Mouse (Mus musculus): ENCODE data around the gene Rnf43. TPM values are rescaled to one million over a fixed set of nuclear protein-coding genes. Genes with fewer than 3 reads are reported as not detected.
A peak's percentile ranks its signal among the peaks of the same experiment; 100 is the strongest.

Rnf43 gene
- polyA plus RNA-seq, 1 experiment, result 3.5 TPM

DNA sequence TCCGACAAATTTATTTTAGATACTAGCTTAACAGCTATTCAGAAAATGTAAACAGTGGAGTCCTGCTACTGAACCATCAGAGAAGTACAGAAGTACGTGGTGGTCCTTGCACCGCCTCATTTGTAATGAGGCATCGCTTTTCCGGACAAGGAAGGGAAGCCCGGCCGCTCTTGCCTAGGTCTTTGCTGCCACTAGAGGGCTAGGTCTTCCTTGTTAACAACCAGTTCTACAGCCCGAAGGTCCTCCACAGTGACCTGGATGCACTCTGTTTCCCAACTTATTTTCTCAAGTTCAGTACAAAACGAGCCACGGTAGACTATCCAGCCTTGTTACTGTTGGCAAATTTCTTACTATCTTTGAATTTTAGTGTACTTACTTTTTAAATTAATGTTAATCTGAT lies 32.7 kb upstream of the Rnf43 start:
- Histone ChIP-seq H3K27me3 (ENCODE audit: control insufficient read depth, insufficient read depth, low read length) (no peaks in the 10 kb centered on the region), H3K4me3 (ENCODE audit: extremely low read depth, insufficient read depth, insufficient read length) (no peak overlapping the region), H3K36me3 (ENCODE audit: control insufficient read depth, insufficient read depth, low read length) (no peaks in the 10 kb centered on the region), H3K4me1 (ENCODE audit: control insufficient read depth, insufficient read depth, insufficient read length) (no peaks in the 10 kb centered on the region), H3K27ac (ENCODE audit: insufficient read depth, low read length) (no peak overlapping the region)
- DNase-seq (ENCODE audit: low read depth in 1 of 2, low spot score in 2 of 2), result peak; percentile 15 to 37
- TF ChIP-seq CTCF (IDR thresholded peaks at IDR 0.05; ENCODE audit: extremely low read depth, insufficient read depth, insufficient read length, insufficient replicate concordance) (peak; percentile 72; the same call in 1 of the 2 replicates), POLR2A (IDR thresholded peaks at IDR 0.05; ENCODE audit: low read depth, low read length) (no peak)
- 12% methylated on average over 10 of the region's 10 CpGs for WGBS

- TF ChIP-seq CTCF (IDR thresholded peaks at IDR 0.05; ENCODE audit: extremely low read depth, insufficient read depth, insufficient read length, insufficient replicate concordance) (no peak), POLR2A (IDR thresholded peaks at IDR 0.05; ENCODE audit: low read depth, low read length) (no peak)
- H3K27me3 ChIP-seq (ENCODE audit: control insufficient read depth, insufficient read depth, low read length), result no peaks in the 10 kb centered on the region
- H3K36me3 ChIP-seq (ENCODE audit: control insufficient read depth, insufficient read depth, low read length), result no peaks in the 10 kb centered on the region
- no peak for DNase-seq (ENCODE audit: low read depth in 1 of 2, low spot score in 2 of 2)
- WGBS, result 46% methylated on average over 2 of the region's 2 CpGs
- peaks cover 5% of the 10 kb centered on the region for H3K4me1 ChIP-seq (ENCODE audit: control insufficient read depth, insufficient read depth, insufficient read length)
- H3K27ac ChIP-seq (ENCODE audit: insufficient read depth, low read length), result 0 out of 2 replicates have a peak overlapping the region, but pooled peaks have one; percentile 47
- H3K4me3 ChIP-seq (ENCODE audit: extremely low read depth, insufficient read depth, insufficient read length), result peak overlapping the region; percentile 61
Observed at GRCm38 (mm10) chr11:87638793-87639192, 23.7 kb upstream of the Rnf43 start.

DNA sequence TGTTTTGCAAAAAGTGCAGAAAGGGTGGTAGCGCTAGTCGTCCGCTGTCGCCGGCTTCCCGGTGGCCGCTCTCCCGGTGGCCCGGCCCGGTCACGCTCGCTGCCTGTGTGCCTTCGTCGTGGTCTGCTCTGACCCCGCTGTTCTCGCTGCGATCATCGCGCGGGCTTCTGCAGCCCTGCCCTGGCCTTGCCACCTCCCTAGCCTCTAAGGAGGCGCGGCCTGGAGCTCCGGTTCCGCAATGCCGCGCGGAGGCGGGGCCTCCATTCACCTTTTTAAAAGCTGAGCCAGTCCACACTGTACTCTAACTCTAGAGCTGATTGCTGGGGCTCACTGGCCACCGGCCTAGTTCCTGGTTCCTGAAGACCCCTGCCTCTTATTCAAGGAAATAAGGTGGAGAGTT lies 23.3 kb upstream of the Rnf43 start:
- Histone ChIP-seq H3K27me3 (ENCODE audit: control insufficient read depth, insufficient read depth, low read length) (no peaks in the 10 kb centered on the region), H3K27ac (ENCODE audit: insufficient read depth, low read length) (peak overlapping the region; percentile 47; the same call in 1 of the 2 replicates), H3K4me1 (ENCODE audit: control insufficient read depth, insufficient read depth, insufficient read length) (peaks cover 5% of the 10 kb centered on the region), H3K36me3 (ENCODE audit: control insufficient read depth, insufficient read depth, low read length) (no peaks in the 10 kb centered on the region), H3K4me3 (ENCODE audit: extremely low read depth, insufficient read depth, insufficient read length) (peak overlapping the region; percentile 61)
- peak in 1 of 2 experiments; percentile 43 for DNase-seq (ENCODE audit: low read depth in 1 of 2, low spot score in 2 of 2)
- TF ChIP-seq POLR2A (IDR thresholded peaks at IDR 0.05; ENCODE audit: low read depth, low read length), result peak; percentile 26; the same call in 1 of the 2 replicates
- no peak for TF ChIP-seq CTCF (IDR thresholded peaks at IDR 0.05; ENCODE audit: extremely low read depth, insufficient read depth, insufficient read length, insufficient replicate concordance)
- WGBS, result 1% methylated on average over 29 of the region's 29 CpGs

- TF ChIP-seq CTCF (IDR thresholded peaks at IDR 0.05; ENCODE audit: extremely low read depth, insufficient read depth, insufficient read length, insufficient replicate concordance) (no peak), POLR2A (IDR thresholded peaks at IDR 0.05; ENCODE audit: low read depth, low read length) (no peak)
- H3K27me3 ChIP-seq (ENCODE audit: control insufficient read depth, insufficient read depth, low read length), result no peaks in the 10 kb centered on the region
- no peak overlapping the region for H3K27ac ChIP-seq (ENCODE audit: insufficient read depth, low read length)
Observed at GRCm38 (mm10) chr11:87642865-87643264, 19.7 kb upstream of the Rnf43 start.

GRCm38 (mm10) chr11:87654693-87655092 lies 7.8 kb upstream of the Rnf43 start:
- Histone ChIP-seq H3K36me3 (ENCODE audit: control insufficient read depth, insufficient read depth, low read length) (no peaks in the 10 kb centered on the region), H3K4me1 (ENCODE audit: control insufficient read depth, insufficient read depth, insufficient read length) (no peaks in the 10 kb centered on the region), H3K4me3 (ENCODE audit: extremely low read depth, insufficient read depth, insufficient read length) (no peak overlapping the region), H3K27ac (ENCODE audit: insufficient read depth, low read length) (no peak overlapping the region), H3K27me3 (ENCODE audit: control insufficient read depth, insufficient read depth, low read length) (no peaks in the 10 kb centered on the region)
- TF ChIP-seq POLR2A (IDR thresholded peaks at IDR 0.05; ENCODE audit: low read depth, low read length) (no peak), CTCF (IDR thresholded peaks at IDR 0.05; ENCODE audit: extremely low read depth, insufficient read depth, insufficient read length, insufficient replicate concordance) (no peak)
- no peak for DNase-seq (ENCODE audit: low read depth in 1 of 2, low spot score in 2 of 2)
- 72% methylated on average over 5 of the region's 5 CpGs for WGBS

More at GRCm38 (mm10) chr11:87642865-87643264, 19.7 kb upstream of the Rnf43 start:
- Histone ChIP-seq H3K36me3 (ENCODE audit: control insufficient read depth, insufficient read depth, low read length) (no peaks in the 10 kb centered on the region), H3K4me1 (ENCODE audit: control insufficient read depth, insufficient read depth, insufficient read length) (peaks cover 5% of the 10 kb centered on the region), H3K4me3 (ENCODE audit: extremely low read depth, insufficient read depth, insufficient read length) (no peak overlapping the region)
- DNase-seq (ENCODE audit: low read depth in 1 of 2, low spot score in 2 of 2), result no peak

- no peak overlapping the region for H3K4me3 ChIP-seq (ENCODE audit: extremely low read depth, insufficient read depth, insufficient read length)
- peaks cover 1% of the 10 kb centered on the region; the same call in 1 of the 2 replicates for H3K27me3 ChIP-seq (ENCODE audit: control insufficient read depth, insufficient read depth, low read length)
- TF ChIP-seq CTCF (IDR thresholded peaks at IDR 0.05; ENCODE audit: extremely low read depth, insufficient read depth, insufficient read length, insufficient replicate concordance), result no peak
- TF ChIP-seq POLR2A (IDR thresholded peaks at IDR 0.05; ENCODE audit: low read depth, low read length), result no peak
- WGBS, result 80% methylated on average over 7 of the region's 7 CpGs
- no peak overlapping the region for H3K27ac ChIP-seq (ENCODE audit: insufficient read depth, low read length)
- no peak for DNase-seq (ENCODE audit: low read depth in 1 of 2, low spot score in 2 of 2)
- H3K36me3 ChIP-seq (ENCODE audit: control insufficient read depth, insufficient read depth, low read length), result no peaks in the 10 kb centered on the region
- H3K4me1 ChIP-seq (ENCODE audit: control insufficient read depth, insufficient read depth, insufficient read length), result no peaks in the 10 kb centered on the region
Observed at GRCm38 (mm10) chr11:87659216-87659615, 3.3 kb upstream of the Rnf43 start.

DNA sequence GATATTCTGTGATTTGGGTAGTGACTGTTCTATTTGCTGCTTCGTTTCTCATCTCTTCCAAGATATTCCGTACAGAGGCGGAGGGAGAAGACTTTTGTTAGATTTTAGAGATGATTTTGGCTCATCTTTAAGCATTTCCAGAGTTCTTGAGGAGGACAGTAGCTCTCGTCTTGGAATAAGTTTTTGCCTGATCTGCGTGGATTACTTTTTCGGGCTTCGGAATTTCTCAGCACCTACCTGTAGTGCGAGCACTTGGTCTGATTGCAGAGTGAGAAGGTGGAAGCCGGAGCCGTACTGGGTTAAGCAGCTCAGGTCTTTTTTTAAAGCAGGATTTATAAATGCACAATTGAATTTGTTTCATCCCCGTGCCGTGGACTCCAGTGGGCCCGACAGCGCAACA lies 300 bp downstream of the Rnf43 start:
- no peaks in the 10 kb centered on the region for H3K36me3 ChIP-seq (ENCODE audit: control insufficient read depth, insufficient read depth, low read length)
- no peaks in the 10 kb centered on the region for H3K4me1 ChIP-seq (ENCODE audit: control insufficient read depth, insufficient read depth, insufficient read length)
- peaks cover 1% of the 10 kb centered on the region; the same call in 1 of the 2 replicates for H3K27me3 ChIP-seq (ENCODE audit: control insufficient read depth, insufficient read depth, low read length)
- H3K4me3 ChIP-seq (ENCODE audit: extremely low read depth, insufficient read depth, insufficient read length), result peak overlapping the region; percentile 43
- no peak overlapping the region for H3K27ac ChIP-seq (ENCODE audit: insufficient read depth, low read length)
- DNase-seq (ENCODE audit: low read depth in 1 of 2, low spot score in 2 of 2), result no peak
- 15% methylated on average over 14 of the region's 14 CpGs for WGBS
- TF ChIP-seq POLR2A (IDR thresholded peaks at IDR 0.05; ENCODE audit: low read depth, low read length), result no peak
- TF ChIP-seq CTCF (IDR thresholded peaks at IDR 0.05; ENCODE audit: extremely low read depth, insufficient read depth, insufficient read length, insufficient replicate concordance), result no peak
